Mouse (Mus musculus): ENCODE data around the gene Nabp1. TPM values are rescaled to one million over a fixed set of nuclear protein-coding genes. Genes with fewer than 3 reads are reported as not detected.

Gene Nabp1
- total and polyA plus RNA-seq, 2 experiments from 2014 or later, result 26.6 to 38.3 TPM

GRCm38 (mm10) chr1:51480386-51480785 is 2.2 kb upstream of the Nabp1 start:
- Histone ChIP-seq H3K27ac (ENCODE audit: low read depth) (no peak overlapping the region), H3K9me3 (replicated peaks; ENCODE audit: control insufficient read depth, low read length) (no peaks in the 10 kb centered on the region), H3K4me1 (ENCODE audit: control insufficient read depth, insufficient read depth) (0 out of 2 replicates have a peak, but pooled peaks cover 10% of the 10 kb centered on the region), H3K4me2 (ENCODE audit: low read depth, low read length) (no peak overlapping the region), H3K27me3 (ENCODE audit: control insufficient read depth, insufficient read depth, low read length) (no peaks in the 10 kb centered on the region), H3K36me3 (replicated peaks; ENCODE audit: control insufficient read depth, insufficient read depth, low read length) (no peaks in the 10 kb centered on the region), H3K9ac (replicated peaks; ENCODE audit: low read depth, low read length) (no peak overlapping the region), H3K4me3 (ENCODE audit: low read depth, low read length) (no peak overlapping the region)
- DNase-seq (ENCODE audit: low spot score), result no peak
- ATAC-seq (ENCODE audit: insufficient read depth, low read depth), result no peak
- TF ChIP-seq EP300 (IDR thresholded peaks at IDR 0.05; ENCODE audit: low read depth) (no peak), CTCF (IDR thresholded peaks at IDR 0.05; ENCODE audit: low read depth) (no peak)

- ATAC-seq (ENCODE audit: insufficient read depth, low read depth), result no peak
- Histone ChIP-seq H3K27ac (ENCODE audit: low read depth) (peak overlapping the region; percentile 51; the same call in 1 of the 2 replicates), H3K4me1 (ENCODE audit: control insufficient read depth, insufficient read depth) (0 out of 2 replicates have a peak, but pooled peaks cover 10% of the 10 kb centered on the region), H3K4me2 (ENCODE audit: low read depth, low read length) (no peak overlapping the region), H3K4me3 (ENCODE audit: low read depth, low read length) (no peak overlapping the region), H3K27me3 (ENCODE audit: control insufficient read depth, insufficient read depth, low read length) (no peaks in the 10 kb centered on the region), H3K9ac (replicated peaks; ENCODE audit: low read depth, low read length) (no peak overlapping the region), H3K9me3 (replicated peaks; ENCODE audit: control insufficient read depth, low read length) (no peaks in the 10 kb centered on the region), H3K36me3 (replicated peaks; ENCODE audit: control insufficient read depth, insufficient read depth, low read length) (no peaks in the 10 kb centered on the region)
- no peak for TF ChIP-seq EP300 (IDR thresholded peaks at IDR 0.05; ENCODE audit: low read depth)
- TF ChIP-seq CTCF (IDR thresholded peaks at IDR 0.05; ENCODE audit: low read depth), result no peak
- DNase-seq (ENCODE audit: low spot score), result no peak
- 92% methylated on average over 1 of the region's 1 CpGs for WGBS
Observed at GRCm38 (mm10) chr1:51479691-51480090, 1.5 kb upstream of the Nabp1 start.

- no peaks in the 10 kb centered on the region for H3K36me3 ChIP-seq (replicated peaks; ENCODE audit: control insufficient read depth, insufficient read depth, low read length)
- 61% methylated on average over 1 of the region's 1 CpGs for WGBS
Observed at GRCm38 (mm10) chr1:51479027-51479329, 753 bp upstream of the Nabp1 start.

GRCm38 (mm10) chr1:51477656-51478081 is 556 bp downstream of the Nabp1 start:
- Histone ChIP-seq H3K27me3 (ENCODE audit: control insufficient read depth, insufficient read depth, low read length) (no peaks in the 10 kb centered on the region), H3K4me3 (ENCODE audit: low read depth, low read length) (peak overlapping the region; percentile 76), H3K4me1 (ENCODE audit: control insufficient read depth, insufficient read depth) (0 out of 2 replicates have a peak, but pooled peaks cover 13% of the 10 kb centered on the region), H3K36me3 (replicated peaks; ENCODE audit: control insufficient read depth, insufficient read depth, low read length) (no peaks in the 10 kb centered on the region), H3K4me2 (ENCODE audit: low read depth, low read length) (peak overlapping the region; percentile 83), H3K9me3 (replicated peaks; ENCODE audit: control insufficient read depth, low read length) (no peaks in the 10 kb centered on the region), H3K9ac (replicated peaks; ENCODE audit: low read depth, low read length) (peak overlapping the region; percentile 81), H3K27ac (ENCODE audit: low read depth) (peak overlapping the region; percentile 97)
- ATAC-seq (ENCODE audit: insufficient read depth, low read depth), result peak; percentile 18
- peak; percentile 31 for DNase-seq (ENCODE audit: low spot score)
- TF ChIP-seq EP300 (IDR thresholded peaks at IDR 0.05; ENCODE audit: low read depth), result no peak
- TF ChIP-seq CTCF (IDR thresholded peaks at IDR 0.05; ENCODE audit: low read depth), result no peak
- WGBS, result under 1% methylated on average over 25 of the region's 25 CpGs

More at GRCm38 (mm10) chr1:51479027-51479329, 753 bp upstream of the Nabp1 start:
- Histone ChIP-seq H3K4me2 (ENCODE audit: low read depth, low read length) (peak overlapping the region; percentile 71), H3K9me3 (replicated peaks; ENCODE audit: control insufficient read depth, low read length) (no peaks in the 10 kb centered on the region), H3K4me1 (ENCODE audit: control insufficient read depth, insufficient read depth) (0 out of 2 replicates have a peak, but pooled peaks cover 10% of the 10 kb centered on the region), H3K9ac (replicated peaks; ENCODE audit: low read depth, low read length) (peak overlapping the region; percentile 85), H3K4me3 (ENCODE audit: low read depth, low read length) (peak overlapping the region; percentile 76), H3K27ac (ENCODE audit: low read depth) (peak overlapping the region; percentile 97), H3K27me3 (ENCODE audit: control insufficient read depth, insufficient read depth, low read length) (no peaks in the 10 kb centered on the region)
- ATAC-seq (ENCODE audit: insufficient read depth, low read depth) (no peak), DNase-seq (ENCODE audit: low spot score) (no peak)
- TF ChIP-seq CTCF (IDR thresholded peaks at IDR 0.05; ENCODE audit: low read depth), result no peak
- TF ChIP-seq EP300 (IDR thresholded peaks at IDR 0.05; ENCODE audit: low read depth), result no peak

GRCm38 (mm10) chr1:51476405-51476804 is 1.8 kb downstream of the Nabp1 start:
- Histone ChIP-seq H3K36me3 (replicated peaks; ENCODE audit: control insufficient read depth, insufficient read depth, low read length) (peaks cover 5% of the 10 kb centered on the region; the same call in 1 of the 2 replicates), H3K4me2 (ENCODE audit: low read depth, low read length) (peak overlapping the region; percentile 33; the same call in 1 of the 2 replicates), H3K9me3 (replicated peaks; ENCODE audit: control insufficient read depth, low read length) (no peaks in the 10 kb centered on the region), H3K27ac (ENCODE audit: low read depth) (no peak overlapping the region), H3K4me1 (ENCODE audit: control insufficient read depth, insufficient read depth) (0 out of 2 replicates have a peak, but pooled peaks cover 13% of the 10 kb centered on the region), H3K4me3 (ENCODE audit: low read depth, low read length) (no peak overlapping the region; the same call in 1 of the 2 replicates), H3K27me3 (ENCODE audit: control insufficient read depth, insufficient read depth, low read length) (no peaks in the 10 kb centered on the region), H3K9ac (replicated peaks; ENCODE audit: low read depth, low read length) (no peak overlapping the region)
- TF ChIP-seq EP300 (IDR thresholded peaks at IDR 0.05; ENCODE audit: low read depth) (no peak), CTCF (IDR thresholded peaks at IDR 0.05; ENCODE audit: low read depth) (no peak)
- WGBS, result 58% methylated on average over 1 of the region's 1 CpGs
- ATAC-seq (ENCODE audit: insufficient read depth, low read depth), result no peak
- no peak for DNase-seq (ENCODE audit: low spot score)

- Histone ChIP-seq H3K36me3 (replicated peaks; ENCODE audit: control insufficient read depth, insufficient read depth, low read length) (peaks cover 28% of the 10 kb centered on the region), H3K4me1 (ENCODE audit: control insufficient read depth, insufficient read depth) (no peaks in the 10 kb centered on the region), H3K27me3 (ENCODE audit: control insufficient read depth, insufficient read depth, low read length) (no peaks in the 10 kb centered on the region), H3K4me3 (ENCODE audit: low read depth, low read length) (no peak overlapping the region), H3K4me2 (ENCODE audit: low read depth, low read length) (no peak overlapping the region), H3K9ac (replicated peaks; ENCODE audit: low read depth, low read length) (no peak overlapping the region), H3K27ac (ENCODE audit: low read depth) (no peak overlapping the region), H3K9me3 (replicated peaks; ENCODE audit: control insufficient read depth, low read length) (no peaks in the 10 kb centered on the region)
- 19% methylated on average over 2 of the region's 2 CpGs for WGBS
- no peak for TF ChIP-seq EP300 (IDR thresholded peaks at IDR 0.05; ENCODE audit: low read depth)
- no peak for TF ChIP-seq CTCF (IDR thresholded peaks at IDR 0.05; ENCODE audit: low read depth)
- no peak for ATAC-seq (ENCODE audit: insufficient read depth, low read depth)
- no peak for DNase-seq (ENCODE audit: low spot score)
Observed at GRCm38 (mm10) chr1:51468077-51468476, 10.1 kb downstream of the Nabp1 start.
